Mouse (Mus musculus): ENCODE results near the gene Lmf1.

The Lmf1 gene

DNA sequence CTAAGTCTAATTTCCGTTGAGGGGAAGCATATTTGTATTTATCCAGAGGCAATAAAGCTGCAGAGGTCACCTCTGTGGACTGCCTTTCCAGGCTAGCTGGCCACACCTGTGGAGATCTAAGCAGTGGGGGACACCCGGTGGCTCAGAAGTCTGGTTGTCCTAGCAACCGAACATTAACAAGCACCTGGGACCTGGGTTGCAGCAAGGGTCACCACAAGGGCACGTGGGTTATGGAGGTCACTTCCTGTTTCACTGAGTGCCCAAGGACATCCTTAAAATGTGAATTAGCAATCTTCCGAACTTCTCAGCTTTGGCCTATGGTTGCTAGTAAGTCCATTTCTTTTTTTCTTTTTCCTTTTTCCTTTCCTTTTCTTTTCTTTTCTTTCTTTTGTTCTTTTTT lies 25.3 kb downstream of the Lmf1 start:
- DNase-seq (ENCODE audit: low spot score in 2 of 2), result no peak

DNA sequence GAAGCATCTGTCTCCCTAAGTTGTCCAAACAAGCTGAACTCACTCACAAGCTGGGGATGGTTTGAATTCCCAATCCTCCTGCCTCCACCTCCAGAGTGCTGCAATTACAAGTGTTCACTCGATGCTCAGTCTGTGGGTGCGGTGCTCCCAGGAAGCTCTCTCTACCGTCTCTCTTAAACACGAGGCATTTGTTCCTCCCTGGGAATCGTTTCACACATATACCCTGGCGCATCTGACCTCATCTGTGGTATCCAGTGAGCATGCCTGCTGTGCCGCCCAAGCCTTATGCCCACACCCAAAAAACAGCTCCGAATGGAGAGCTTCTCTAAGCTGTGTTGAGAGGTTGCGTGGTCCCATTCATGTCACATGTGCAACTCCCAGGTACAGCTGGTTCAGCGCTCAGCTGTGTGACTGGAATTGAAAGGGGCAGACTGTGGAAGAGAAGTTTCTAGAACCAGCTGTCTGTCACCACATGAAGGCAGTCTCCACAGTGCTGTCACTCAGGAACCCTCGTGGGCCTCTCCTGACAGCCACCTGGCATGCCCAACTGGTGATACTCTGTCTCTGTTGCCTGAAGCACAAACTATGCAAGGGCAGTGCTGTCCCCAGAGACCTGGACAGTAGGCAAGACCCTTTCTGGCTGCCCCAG lies 29.4 kb downstream of the Lmf1 start:
- peak in 1 of 2 experiments; percentile 25 for DNase-seq (ENCODE audit: low spot score in 2 of 2)

DNA sequence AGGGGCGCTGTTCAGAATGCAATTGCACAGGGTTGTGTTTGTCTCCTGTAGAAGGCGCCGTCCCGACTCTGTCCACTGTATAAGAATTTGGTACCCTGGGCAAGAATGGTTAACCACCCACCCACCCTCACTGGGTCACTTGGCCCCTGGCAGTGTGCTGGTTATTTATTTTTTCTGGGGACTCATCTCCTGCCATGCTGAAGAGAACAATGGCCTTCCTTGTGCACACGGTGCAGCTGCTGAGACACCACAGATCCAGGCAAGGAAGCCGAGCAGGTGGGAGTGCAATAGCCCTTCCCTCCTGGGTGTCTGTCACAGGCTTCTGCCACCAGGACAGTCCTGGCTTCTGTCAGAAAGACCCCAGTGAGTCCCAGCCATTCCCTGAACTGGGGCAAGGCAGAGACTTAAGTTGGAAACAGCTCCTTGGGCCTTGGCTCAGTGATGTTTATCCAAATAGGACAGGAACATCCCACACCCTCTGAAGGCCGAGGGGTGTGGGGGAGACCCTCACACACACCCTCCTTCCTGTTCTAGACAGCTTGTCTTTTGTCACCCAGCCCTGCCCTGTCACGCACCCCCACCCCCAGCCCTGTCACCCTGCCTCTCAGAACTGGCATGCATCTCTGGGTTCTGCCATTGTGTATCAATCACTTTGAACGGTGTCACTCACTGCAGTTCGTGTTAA lies 30.1 kb downstream of the Lmf1 start:
- no peak for DNase-seq (ENCODE audit: low spot score in 2 of 2)

DNA sequence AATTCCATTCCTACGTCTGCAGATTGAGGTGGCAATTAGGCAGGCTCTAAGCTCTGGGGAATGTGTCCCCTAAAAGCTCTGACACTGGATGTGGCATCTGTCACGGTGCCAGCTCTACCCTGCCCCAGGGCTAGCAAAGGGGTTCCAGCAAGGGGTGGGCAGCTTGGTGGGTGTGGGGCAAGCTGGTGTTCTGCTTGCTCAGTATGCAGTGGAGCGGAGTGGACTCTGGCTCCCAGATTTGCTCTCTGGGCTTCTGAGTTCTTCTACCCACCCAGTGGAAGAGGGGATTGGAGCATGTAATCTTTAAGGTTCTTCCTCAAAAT lies 30.6 kb downstream of the Lmf1 start:
- no peak for DNase-seq (ENCODE audit: low spot score in 2 of 2)

DNA sequence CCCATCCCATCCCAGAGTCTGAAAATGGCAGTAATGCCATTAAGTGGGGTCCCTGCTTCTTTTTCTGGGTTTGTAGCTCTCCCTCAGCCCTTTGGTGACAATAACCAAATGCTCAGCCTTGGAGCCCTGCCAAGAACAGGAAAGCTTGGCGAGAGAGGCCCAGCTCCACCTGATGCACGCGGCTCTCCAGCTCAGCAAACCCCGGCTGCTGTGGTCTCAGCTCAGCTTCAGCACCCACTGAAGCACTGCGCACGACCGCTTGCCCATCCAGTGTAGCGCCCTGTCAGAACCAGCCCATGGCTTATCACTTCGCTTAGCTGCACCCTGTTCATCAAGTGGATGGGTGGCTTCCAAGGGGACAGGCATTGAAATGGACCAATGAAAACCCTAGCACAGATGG lies 31.3 kb downstream of the Lmf1 start:
- DNase-seq (ENCODE audit: low spot score in 2 of 2), result no peak

GRCm38 (mm10) chr17:25612537-25612936 lies 33.7 kb downstream of the Lmf1 start:
- DNase-seq (ENCODE audit: low spot score in 2 of 2), result no peak

- DNase-seq (ENCODE audit: low spot score in 2 of 2), result no peak
These were observed 34.4 kb downstream of the Lmf1 start for GRCm38 (mm10) chr17:25613323-25613722.

- no peak for DNase-seq (ENCODE audit: low spot score in 2 of 2)
These were observed 36.0 kb downstream of the Lmf1 start for GRCm38 (mm10) chr17:25614723-25615510.

DNA sequence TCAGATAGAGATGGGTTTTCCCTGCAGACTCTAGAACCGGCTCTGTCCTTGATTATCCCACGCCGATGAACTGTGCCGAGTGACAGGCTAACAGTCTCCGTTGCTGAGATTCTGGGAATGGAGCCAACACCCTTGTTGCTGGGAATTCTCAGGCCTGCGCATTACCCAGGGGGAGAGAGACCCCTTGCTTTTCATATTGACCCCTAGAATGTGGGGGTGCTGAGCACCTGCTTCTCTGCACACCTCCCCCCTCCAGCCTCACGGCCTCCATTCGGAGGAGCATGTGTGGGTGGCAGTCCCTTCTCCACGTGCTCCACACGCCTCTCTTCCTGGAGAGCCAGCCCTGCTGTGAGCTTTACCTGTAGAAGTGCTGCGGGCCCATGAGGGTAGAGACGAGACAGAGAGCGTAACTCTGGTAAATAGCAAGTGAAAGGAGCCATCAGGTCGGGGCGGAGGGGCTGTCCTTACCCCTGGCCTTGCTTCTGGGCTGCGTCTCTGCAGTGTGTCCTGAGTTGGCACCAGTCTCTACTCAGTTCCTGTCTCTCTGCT lies 39.7 kb downstream of the Lmf1 start:
- no peak for DNase-seq (ENCODE audit: low spot score in 2 of 2)

DNA sequence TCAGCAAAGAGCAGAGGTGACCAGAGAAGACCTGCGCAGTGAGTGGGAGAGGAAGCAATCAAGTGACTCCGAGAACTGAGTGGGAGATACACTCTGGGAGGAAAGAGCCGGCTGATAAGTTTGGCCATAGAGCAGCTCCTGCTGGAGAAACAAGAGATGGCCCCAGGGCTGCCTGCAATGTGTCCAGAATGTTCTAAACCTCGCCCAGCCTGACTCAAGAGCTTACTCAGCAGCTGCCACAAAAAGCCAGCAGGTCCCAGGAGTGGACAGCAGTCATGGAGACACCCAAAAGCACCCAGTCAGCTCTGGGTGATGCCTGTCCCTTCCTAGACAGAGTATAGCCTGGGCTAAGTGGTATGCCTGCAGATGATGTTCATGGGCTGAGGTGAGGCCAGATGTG lies 44.6 kb downstream of the Lmf1 start:
- DNase-seq (ENCODE audit: low spot score in 2 of 2), result no peak

GRCm38 (mm10) chr17:25623935-25624334 lies 45.0 kb downstream of the Lmf1 start:
- peak in 1 of 2 experiments; percentile 62 for DNase-seq (ENCODE audit: low spot score in 2 of 2)

DNA sequence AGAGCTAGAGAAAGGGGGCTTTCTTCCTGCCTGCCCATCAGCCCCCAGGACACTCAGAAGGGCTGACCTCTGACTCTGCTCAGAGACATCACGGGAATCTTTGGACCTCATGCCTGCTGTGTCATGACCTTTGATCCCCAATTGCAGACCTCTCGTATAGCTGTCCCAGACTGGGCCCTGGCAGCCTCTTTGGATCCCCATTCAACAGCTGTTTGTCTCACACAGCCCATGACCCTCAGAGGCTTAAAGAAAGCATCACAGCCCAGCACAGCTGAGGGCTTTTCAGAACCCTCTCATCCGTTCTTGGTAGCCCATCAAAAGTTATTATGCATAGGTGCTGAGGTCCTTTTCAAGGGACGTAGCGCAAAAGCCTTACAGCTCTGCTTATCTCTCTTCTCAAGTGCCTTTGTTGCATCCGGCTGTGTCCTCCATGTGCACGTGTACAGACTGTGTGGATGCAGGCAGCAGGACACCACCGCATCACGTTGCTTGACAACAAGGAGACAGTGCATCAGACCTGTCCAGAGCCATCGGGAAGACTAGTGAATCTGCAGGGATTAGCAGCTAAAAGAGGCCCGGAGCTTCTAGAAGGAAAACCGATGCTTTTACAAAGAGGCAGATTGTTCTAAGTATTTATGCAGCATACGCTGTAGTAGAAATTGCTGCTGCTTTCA lies 45.7 kb downstream of the Lmf1 start:
- no peak for DNase-seq (ENCODE audit: low spot score in 2 of 2)

- DNase-seq (ENCODE audit: low spot score in 2 of 2), result peak in 1 of 2 experiments; percentile 48
These were observed 46.4 kb downstream of the Lmf1 start for GRCm38 (mm10) chr17:25625282-25625681.

GRCm38 (mm10) chr17:25626196-25627043 lies 47.5 kb downstream of the Lmf1 start:
- DNase-seq (ENCODE audit: low spot score in 2 of 2), result no peak

DNA sequence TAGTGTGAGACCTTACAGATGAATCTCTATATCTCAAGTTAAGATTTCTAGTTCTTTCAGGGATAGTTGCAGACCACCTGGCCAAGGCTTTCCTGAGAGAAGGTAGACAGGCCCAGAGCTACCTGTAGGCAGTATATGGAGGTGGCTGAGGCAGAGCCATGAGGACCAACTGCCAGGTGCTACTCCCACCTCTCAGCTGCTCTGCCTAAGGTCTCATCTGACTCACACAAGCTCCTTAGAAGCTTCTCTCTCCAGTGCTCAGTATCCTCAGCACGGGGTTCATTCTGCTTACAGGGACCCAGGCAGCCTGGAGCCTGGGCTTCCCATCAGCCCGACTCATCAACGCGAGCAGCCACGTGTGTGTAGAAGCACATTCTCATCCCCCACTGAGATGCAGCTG lies 51.4 kb downstream of the Lmf1 start:
- DNase-seq (ENCODE audit: low spot score in 2 of 2), result no peak

GRCm38 (mm10) chr17:25634070-25634469 lies 55.2 kb downstream of the Lmf1 start:
- DNase-seq (ENCODE audit: low spot score in 2 of 2), result no peak

DNA sequence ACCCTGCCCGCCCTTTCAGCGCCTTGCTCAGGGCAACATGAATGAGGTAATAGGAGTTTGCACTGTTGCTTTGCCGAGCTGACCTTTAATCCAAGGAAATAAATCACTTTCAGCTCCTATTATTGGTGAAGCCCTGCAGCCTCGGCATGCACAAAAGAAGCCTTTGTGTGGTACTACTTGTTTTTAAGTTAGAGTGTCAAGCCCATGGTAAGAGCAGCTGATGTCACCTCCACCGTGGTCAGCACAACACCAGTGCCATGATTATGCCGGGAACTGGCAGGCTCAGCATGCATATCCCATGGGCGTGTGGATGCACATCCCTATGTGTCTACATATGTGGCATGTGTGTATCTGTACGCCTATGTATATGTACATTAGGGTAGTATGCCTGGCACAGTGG lies 56.5 kb downstream of the Lmf1 start:
- no peak for DNase-seq (ENCODE audit: low spot score in 2 of 2)

- no peak for DNase-seq (ENCODE audit: low spot score in 2 of 2)
These were observed 56.9 kb downstream of the Lmf1 start for GRCm38 (mm10) chr17:25635806-25636205.

- no peak for DNase-seq (ENCODE audit: low spot score in 2 of 2)
These were observed 59.1 kb downstream of the Lmf1 start for GRCm38 (mm10) chr17:25637986-25638385.

GRCm38 (mm10) chr17:25638442-25638841 lies 59.6 kb downstream of the Lmf1 start:
- no peak for DNase-seq (ENCODE audit: low spot score in 2 of 2)

DNA sequence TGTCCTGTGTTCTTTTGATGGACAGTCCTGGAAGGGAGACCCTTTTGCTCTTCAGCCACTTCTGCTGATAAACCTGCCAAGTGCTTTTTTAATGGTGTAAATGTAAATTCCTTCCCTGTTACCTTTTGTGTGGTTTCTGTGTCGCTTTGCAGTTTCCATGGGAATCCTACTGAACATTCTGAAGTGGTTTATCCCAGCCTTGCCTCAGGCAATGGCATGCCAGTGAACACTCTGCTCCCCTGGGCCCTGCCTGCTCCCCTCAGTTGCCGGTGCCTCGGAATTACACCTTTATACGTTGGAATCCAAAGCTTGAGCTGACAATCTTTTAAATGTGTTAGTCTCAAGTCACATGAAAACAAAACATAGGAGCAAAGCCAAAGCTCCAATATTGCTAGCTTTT lies 62.1 kb downstream of the Lmf1 start:
- no peak for DNase-seq (ENCODE audit: low spot score in 2 of 2)
